Mouse (Mus musculus) fat pad, adult 2 months (tissue): ENCODE measurements at regions not wholly inside any gene's neighbourhood (a gene's known extent, or its start where the extent isn't known, plus 50 kb on each side); places are given as distances from the start of the nearest gene placed in this dataset.

Source experiments
- DNase-seq: peaks from one replicate; pipeline ENCODE4 v3.0.0-alpha.2; 2011; ENCODE audit warnings: low read depth, low spot score; ENCODE audit errors: extremely low read depth

GRCm38 (mm10) chr15:62908379-62908778, 936.6 kb downstream of the Gsdmc2 start:
- DNase-seq, result no peak

GRCm38 (mm10) chr15:62907181-62907580, 937.8 kb downstream of the Gsdmc2 start:
- DNase-seq, result no peak

DNA sequence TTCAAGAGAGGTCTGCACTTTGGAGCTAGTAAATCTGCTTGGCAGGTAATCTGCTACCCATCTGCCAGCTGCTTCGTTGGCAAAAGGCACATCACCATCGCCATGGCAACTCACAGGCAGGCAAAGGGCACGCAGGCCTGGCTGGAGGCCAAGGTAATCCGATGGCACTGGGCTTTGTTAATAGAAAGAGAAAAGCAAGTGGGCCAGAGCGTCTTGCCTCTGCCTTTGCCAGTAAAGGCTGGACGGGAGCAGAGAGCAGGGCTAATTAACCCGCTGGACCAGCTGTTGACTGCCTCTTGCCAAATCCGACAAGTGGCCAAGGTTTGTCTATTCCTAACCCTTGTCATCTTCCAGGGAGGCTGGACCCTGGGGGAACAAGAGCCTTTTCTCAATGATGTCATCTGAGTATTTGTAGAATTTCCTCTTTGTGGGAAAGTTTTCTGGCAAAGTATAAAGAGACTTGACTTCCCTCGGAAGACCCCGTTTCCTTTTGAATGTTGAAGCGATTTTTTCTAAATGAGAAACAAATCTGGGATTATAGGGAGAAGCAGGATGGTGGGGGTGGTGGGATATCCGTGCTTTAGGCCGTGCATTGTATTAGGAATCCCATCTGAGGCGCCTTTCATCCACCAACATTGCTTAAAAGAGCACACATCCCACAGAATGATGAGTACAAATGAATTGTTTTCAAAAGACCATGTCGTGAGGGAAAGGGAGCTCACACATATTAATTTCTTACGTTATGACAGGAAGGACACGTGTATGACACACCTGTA, 941.7 kb downstream of the Gsdmc2 start:
- no peak for DNase-seq

GRCm38 (mm10) chr15:62901955-62902354, 943.0 kb downstream of the Gsdmc2 start:
- no peak for DNase-seq

GRCm38 (mm10) chr15:62889798-62890197, 955.2 kb downstream of the Gsdmc2 start:
- DNase-seq, result no peak

DNA sequence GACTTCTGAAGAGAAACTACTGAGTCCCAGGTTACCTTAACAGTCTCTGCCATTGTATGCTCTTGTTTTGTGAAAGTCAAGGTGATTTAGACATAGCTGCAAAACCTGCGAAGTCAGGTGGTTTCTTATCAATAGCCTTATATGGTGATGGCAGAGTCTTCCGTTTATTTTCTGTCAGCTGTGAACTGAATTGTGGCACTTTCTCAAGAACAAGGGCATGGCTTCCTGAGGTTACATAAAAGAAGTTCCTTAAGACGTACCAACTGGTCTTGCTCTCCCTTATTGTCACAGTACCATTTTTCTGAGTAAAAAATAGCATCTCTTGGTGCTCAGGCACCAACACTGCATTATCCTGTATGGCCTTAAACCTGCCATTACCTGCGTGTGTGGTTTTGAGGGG, 959.6 kb downstream of the Gsdmc2 start:
- DNase-seq, result no peak

DNA sequence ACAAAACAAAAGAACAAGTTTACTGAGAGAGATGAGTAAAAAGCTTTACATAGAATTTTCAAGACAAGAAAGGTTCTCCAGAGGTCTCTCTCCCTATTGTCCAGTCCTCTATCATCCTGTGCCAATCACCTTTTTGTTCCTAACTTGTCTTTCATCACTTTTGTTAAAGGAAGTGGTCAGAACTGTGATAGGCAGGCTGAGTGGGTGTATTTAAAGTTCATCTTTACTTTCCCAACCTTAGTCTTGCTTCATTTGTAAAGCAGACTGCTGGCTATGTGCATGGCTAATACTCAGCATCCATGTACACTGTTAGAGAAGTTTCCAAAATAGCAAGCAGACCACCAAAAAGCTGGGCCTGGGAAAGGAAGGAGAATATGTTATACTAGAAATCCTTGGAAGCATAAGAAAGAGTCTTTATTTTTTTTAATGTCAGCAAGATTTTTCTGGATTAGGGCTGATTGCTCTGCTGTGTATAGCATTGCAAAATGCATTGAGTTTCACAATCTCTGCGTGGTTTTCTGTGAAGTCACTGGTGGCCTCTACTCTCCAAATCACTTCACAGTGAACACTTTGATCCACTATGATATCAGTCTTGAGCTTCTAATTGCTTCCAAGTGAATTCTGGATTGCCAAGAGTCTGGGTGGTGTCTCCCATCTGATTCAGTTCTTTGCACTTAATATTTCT, 973.8 kb downstream of the Gsdmc2 start:
- no peak for DNase-seq

DNA sequence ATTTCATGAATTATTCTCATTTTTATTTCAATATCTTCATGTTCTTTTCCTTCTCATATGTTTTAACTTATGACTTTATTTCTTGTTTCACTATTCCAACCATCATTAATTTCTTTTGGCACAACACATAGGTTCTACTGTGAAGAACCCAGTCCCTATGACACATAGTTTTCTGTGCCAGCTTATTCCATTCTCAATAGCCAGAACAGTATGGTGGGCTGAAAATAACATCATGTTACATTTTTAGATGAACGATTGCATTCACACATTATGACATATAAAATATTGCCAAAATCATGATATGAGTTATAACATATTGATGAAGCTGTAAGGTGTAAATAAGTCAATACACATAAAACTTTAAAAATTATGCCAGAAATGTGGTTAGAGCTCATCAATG, 982.4 kb downstream of the Gsdmc2 start:
- no peak for DNase-seq

GRCm38 (mm10) chr15:62861422-62861821, 983.6 kb downstream of the Gsdmc2 start:
- no peak for DNase-seq

DNA sequence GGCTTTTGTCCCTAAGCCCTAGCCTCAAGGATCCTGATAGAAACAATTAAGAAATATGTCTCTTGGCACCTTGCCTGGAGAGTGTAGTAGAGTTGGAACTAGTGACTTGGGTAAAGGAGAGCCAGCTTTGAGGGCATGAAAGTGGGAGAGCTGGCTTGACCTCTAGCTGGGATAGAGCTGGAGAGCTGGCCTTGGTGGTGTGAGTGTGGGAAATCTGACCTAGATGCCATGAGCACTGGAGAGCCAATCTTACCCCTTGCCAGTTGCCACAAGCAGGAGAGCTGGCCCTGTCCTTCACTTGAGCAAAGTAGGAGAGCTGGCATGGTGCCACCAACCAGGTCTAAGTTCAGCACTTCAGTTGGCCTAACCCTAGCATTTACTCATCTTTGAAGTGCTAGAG, 995.7 kb downstream of the Gsdmc2 start:
- DNase-seq, result peak; percentile 65

- DNase-seq, result no peak
Measured at GRCm38 (mm10) chr15:62845884-62846283, 999.1 kb downstream of the Gsdmc2 start.

- no peak for DNase-seq
Measured at GRCm38 (mm10) chr15:62825586-62825985, 1019.4 kb downstream of the Gsdmc2 start.

- no peak for DNase-seq
Measured at GRCm38 (mm10) chr15:62823861-62824518, 1021.0 kb downstream of the Gsdmc2 start.

DNA sequence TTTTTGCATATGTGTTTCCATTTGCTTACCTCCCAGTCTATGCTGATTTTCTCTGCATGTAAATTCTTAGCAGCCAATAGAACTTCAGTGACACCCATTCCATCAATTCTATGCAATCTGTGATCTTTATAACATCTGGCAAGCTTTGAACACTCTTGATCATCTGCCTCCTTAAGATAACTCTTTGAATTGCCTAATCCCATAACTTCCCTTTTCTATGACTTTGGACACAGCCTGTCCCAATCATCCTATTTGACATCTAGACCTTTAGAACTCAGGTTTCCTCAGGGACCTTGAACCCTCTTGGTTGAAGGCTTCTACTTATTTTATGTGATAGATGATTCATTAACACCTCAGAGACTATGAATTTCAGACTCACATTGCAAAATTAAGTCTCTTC, 1022.7 kb downstream of the Gsdmc2 start:
- DNase-seq, result no peak

DNA sequence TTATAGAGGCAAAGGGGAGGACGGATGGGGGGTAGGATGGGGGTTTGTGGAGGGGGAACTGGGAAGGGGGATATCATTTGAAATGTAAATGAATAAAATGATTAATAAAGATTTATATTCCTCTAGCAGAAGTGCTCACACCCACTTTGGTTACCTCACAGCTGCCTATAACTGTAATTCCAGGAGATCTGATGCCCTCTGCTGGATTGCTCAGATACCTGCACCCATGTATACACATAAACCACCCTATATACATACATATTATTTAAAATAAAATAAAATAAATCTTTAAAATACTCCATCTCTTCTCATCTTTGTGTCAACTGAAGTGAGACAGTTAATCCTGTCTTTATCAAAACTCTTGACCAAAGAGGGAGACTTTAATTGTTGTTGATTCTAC, 1031.9 kb downstream of the Gsdmc2 start:
- DNase-seq, result no peak

DNA sequence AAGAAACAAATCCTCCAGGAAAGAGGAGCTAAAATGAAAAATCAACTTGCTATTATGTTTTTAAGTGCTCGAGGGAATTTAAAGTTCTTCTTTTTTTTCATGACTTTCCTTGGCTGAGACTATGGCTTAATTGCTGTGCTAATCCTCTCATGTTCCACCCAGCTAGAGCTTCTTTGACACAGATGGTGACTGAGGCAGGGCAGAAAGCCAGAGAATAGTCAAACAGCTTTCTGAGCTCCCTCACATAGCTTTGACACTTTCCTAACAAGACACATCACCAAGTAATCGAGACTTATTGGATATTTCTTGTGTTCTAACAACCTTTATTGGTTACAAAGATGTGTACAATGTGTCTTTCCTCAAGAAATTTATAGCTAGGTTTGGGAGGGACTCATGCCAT, 1033.0 kb downstream of the Gsdmc2 start:
- DNase-seq, result peak; percentile 11

DNA sequence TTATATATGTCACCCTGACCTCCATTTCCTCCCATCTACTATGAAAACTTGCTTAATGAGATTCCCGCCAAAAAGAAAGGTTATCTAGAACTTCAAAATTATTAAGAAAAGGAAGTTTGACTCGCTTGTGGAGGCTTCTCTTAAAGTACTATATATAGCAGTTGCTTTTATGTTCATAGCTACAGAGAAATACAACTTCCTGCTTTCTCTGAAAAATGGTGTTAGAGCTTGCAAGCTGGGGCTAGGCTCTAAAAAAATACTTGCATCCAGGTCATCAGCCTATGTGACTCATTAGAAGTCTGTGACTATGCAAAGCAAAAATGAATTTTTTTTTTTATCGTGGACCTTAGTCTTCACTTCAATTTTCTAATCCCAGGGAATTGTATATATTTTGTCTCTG, 1035.7 kb downstream of the Gsdmc2 start:
- DNase-seq, result no peak

DNA sequence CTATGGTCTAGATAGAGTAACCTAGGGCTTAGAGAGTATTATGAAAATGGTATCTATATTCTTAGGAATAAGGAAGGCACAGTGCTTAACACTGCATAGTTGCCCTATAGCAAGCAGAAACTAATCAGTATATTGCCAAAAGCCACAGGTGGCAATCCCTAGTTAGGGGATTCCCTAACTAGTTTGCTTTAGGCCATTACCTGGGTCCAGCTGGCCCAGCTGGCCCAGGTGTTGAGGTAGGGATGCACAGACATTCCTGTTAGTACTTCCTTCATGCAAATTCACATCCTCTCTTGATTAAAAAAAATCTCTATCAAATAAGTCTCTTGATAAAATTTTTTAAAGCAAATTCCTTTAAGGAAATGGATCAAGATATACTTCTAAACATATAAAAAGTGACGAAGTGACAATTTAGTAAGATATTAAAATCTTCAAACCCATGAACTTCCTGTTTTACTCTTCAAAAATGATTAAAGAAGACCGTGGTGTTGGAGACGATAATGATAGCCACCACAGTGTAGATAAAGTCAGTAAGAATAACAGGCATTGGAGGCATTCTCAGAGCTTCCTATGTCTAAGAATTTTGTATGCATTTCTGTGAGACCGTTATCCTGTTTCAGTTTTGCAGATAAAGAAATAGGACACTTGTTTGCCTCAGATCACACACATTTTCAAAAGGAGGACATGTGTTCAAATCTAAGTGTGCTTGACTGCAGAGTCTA, 1036.7 kb downstream of the Gsdmc2 start:
- DNase-seq, result no peak

GRCm38 (mm10) chr15:62807364-62807763, 1037.6 kb downstream of the Gsdmc2 start:
- no peak for DNase-seq

- peak; percentile 19 for DNase-seq
Measured at GRCm38 (mm10) chr15:62802770-62803169, 1042.2 kb downstream of the Gsdmc2 start.

- DNase-seq, result no peak
Measured at GRCm38 (mm10) chr15:62798731-62799130, 1046.2 kb downstream of the Gsdmc2 start.
